Mouse (Mus musculus) spleen, adult 2 months (tissue): ENCODE measurements at regions not wholly inside any gene's neighbourhood (a gene's known extent, or its start where the extent isn't known, plus 50 kb on each side); places are given as distances from the start of the nearest gene placed in this dataset.

ENCODE experiments used
- CTCF ChIP-seq: fragments of 200-500 bp; IDR thresholded peaks from 2 replicates; pipeline ENCODE4 v1.5.1; 2011; ENCODE audit warnings: mild to moderate bottlenecking, inconsistent platforms; ENCODE audit not compliant: insufficient read depth, insufficient read length, insufficient replicate concordance; ENCODE audit errors: extremely low read depth
- POLR2A ChIP-seq: fragments of 200-500 bp; IDR thresholded peaks from 2 replicates; pipeline ENCODE4 v1.6.1; 2011; ENCODE audit warnings: low read depth, low read length, inconsistent platforms

DNA sequence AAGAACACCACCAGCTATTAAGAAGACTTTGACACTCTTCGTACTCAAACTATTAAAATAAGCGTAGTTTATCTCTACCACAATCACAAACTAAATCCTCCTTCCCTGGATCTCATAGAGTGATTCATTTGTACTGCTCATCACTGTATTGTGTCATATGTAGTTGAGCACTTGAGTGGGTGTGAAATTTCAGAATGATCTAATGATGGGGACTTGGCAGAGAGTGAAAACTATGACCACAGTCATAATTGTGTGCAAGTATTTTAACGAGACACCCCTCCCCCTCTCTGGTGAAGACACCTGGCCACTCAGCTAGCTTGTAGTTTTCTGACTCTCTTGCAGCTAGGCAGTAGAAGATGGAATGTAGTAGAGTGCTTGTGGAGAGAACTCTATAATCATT is 80.2 kb upstream of the Cxcr4 start:
- TF ChIP-seq CTCF (no peak), POLR2A (no peak)
